Mouse (Mus musculus) cerebellum, adult 11 months (tissue): ENCODE results near the gene Cdc42se2.

Experiments used
- DNase-seq: peaks from one replicate; pipeline ENCODE4 v3.0.0; 2022

Gene Cdc42se2

GRCm38 (mm10) chr11:54754301-54755147, 33.0 kb downstream of the Cdc42se2 start:
- DNase-seq, result no peak

GRCm38 (mm10) chr11:54751502-54751901, 36.0 kb downstream of the Cdc42se2 start:
- no peak for DNase-seq

- no peak for DNase-seq
These were observed 38.6 kb downstream of the Cdc42se2 start for GRCm38 (mm10) chr11:54748891-54749290.

GRCm38 (mm10) chr11:54744231-54744630, 43.2 kb downstream of the Cdc42se2 start:
- DNase-seq, result no peak

- DNase-seq, result no peak
These were observed 46.1 kb downstream of the Cdc42se2 start for GRCm38 (mm10) chr11:54741330-54741729.

- DNase-seq, result no peak
These were observed 48.3 kb downstream of the Cdc42se2 start for GRCm38 (mm10) chr11:54739012-54739750.

GRCm38 (mm10) chr11:54736903-54737302, 50.6 kb downstream of the Cdc42se2 start:
- no peak for DNase-seq

GRCm38 (mm10) chr11:54735114-54735513, 52.4 kb downstream of the Cdc42se2 start:
- no peak for DNase-seq

GRCm38 (mm10) chr11:54733546-54733945, 53.9 kb downstream of the Cdc42se2 start:
- DNase-seq, result no peak

- no peak for DNase-seq
These were observed 56.1 kb downstream of the Cdc42se2 start for GRCm38 (mm10) chr11:54731367-54731766.

GRCm38 (mm10) chr11:54730931-54731330, 56.5 kb downstream of the Cdc42se2 start:
- no peak for DNase-seq

- DNase-seq, result no peak
These were observed 58.2 kb downstream of the Cdc42se2 start for GRCm38 (mm10) chr11:54729311-54729710.

- DNase-seq, result no peak
These were observed 59.1 kb downstream of the Cdc42se2 start for GRCm38 (mm10) chr11:54728371-54728770.

- DNase-seq, result no peak
These were observed 60.1 kb downstream of the Cdc42se2 start for GRCm38 (mm10) chr11:54727327-54727901.

- DNase-seq, result no peak
These were observed 60.9 kb downstream of the Cdc42se2 start for GRCm38 (mm10) chr11:54726571-54727062.

- no peak for DNase-seq
These were observed 63.0 kb downstream of the Cdc42se2 start for GRCm38 (mm10) chr11:54724353-54725034.

GRCm38 (mm10) chr11:54722057-54722456, 65.4 kb downstream of the Cdc42se2 start:
- DNase-seq, result no peak

- DNase-seq, result no peak
These were observed 68.9 kb downstream of the Cdc42se2 start for GRCm38 (mm10) chr11:54718601-54719000.

- DNase-seq, result no peak
These were observed 69.6 kb downstream of the Cdc42se2 start for GRCm38 (mm10) chr11:54717893-54718292.

- DNase-seq, result no peak
These were observed 74.6 kb downstream of the Cdc42se2 start for GRCm38 (mm10) chr11:54712849-54713248.

GRCm38 (mm10) chr11:54710512-54711293, 76.8 kb downstream of the Cdc42se2 start:
- no peak for DNase-seq

- DNase-seq, result no peak
These were observed 77.8 kb downstream of the Cdc42se2 start for GRCm38 (mm10) chr11:54709645-54710044.
